Mouse (Mus musculus) liver, embryonic 16.5 days (tissue): ENCODE data around the gene Coa3. TPM values are rescaled to one million over a fixed set of nuclear protein-coding genes. Genes with fewer than 3 reads are reported as not detected.
A peak's percentile ranks its signal among the peaks of the same experiment; 100 is the strongest.

ENCODE experiments used
- ATAC-seq: fragments of 200-750 bp; cut with Nextera tagmentation; 2 replicates; pipeline ENCODE4 v1.8.0; 2017; ENCODE audit warnings: low read depth, mild to moderate bottlenecking, moderate number of reproducible peaks, moderate library complexity
- H3K27ac ChIP-seq: fragments of 300-500 bp; sonication (generic); 2 replicates; pipeline ENCODE4 v1.5.1; 2014; ENCODE audit warnings: mild to moderate bottlenecking, low read length
- H3K27me3 ChIP-seq: fragments of 300-500 bp; sonication (generic); 2 replicates; pipeline ENCODE4 v1.6.1; 2014; ENCODE audit warnings: low read depth, low read length, mixed read lengths; ENCODE audit not compliant: control insufficient read depth, insufficient read depth
- H3K36me3 ChIP-seq: fragments of 300-500 bp; sonication (generic); 2 replicates; pipeline ENCODE4 v1.6.1; 2014; ENCODE audit warnings: mild to moderate bottlenecking; ENCODE audit not compliant: control insufficient read depth, insufficient read depth
- H3K4me1 ChIP-seq: fragments of 300-500 bp; sonication (generic); 2 replicates; pipeline ENCODE4 v1.6.1; 2014; ENCODE audit warnings: low read depth, low read length, mixed read lengths; ENCODE audit not compliant: control insufficient read depth
- H3K4me2 ChIP-seq: fragments of 300-500 bp; sonication (generic); 2 replicates; pipeline ENCODE4 v1.6.1; 2014; ENCODE audit warnings: low read depth, low read length, mixed read lengths
- H3K4me3 ChIP-seq: fragments of 300-500 bp; sonication (generic); 2 replicates; pipeline ENCODE4 v1.5.1; 2014; ENCODE audit warnings: low read depth, mild to moderate bottlenecking, low read length
- H3K9ac ChIP-seq: fragments of 300-500 bp; sonication (generic); 2 replicates; pipeline ENCODE4 v1.6.1; 2014; ENCODE audit warnings: low read depth, low read length
- H3K9me3 ChIP-seq: fragments of 300-500 bp; sonication (generic); replicated peaks from 2 replicates; pipeline ENCODE4 v1.6.1; 2016; ENCODE audit warnings: low read length; ENCODE audit not compliant: control insufficient read depth
- WGBS: fragments of 180-500 bp; shearing (Covaris S2); extraction: QIAGEN DNeasy Blood & Tissue Kit; methylation state at CpG from one replicate; pipeline ENCODE4 v1.1.7; 2014; ENCODE audit not compliant: insufficient replicate concordance; 5-methylcytosine and 5-hydroxymethylcytosine counted together
- polyA plus RNA-seq: library from polyadenylated mRNA; unstranded; fragments of >200 nt; fragmentation: Nextera tagmentation; extraction: Ambion mirVana; gene quantifications from 2 replicates; pipeline ENCODE4 v1.2.1, GENCODE M21; 2015

Gene Coa3
- polyA plus RNA-seq, 1 experiment from 2014 or later, result 77.7 TPM

GRCm38 (mm10) chr11:101260826-101261380 lies 18.0 kb downstream of the Coa3 start:
- Histone ChIP-seq H3K9ac (peak overlapping the region; percentile 88), H3K4me1 (peaks cover 53% of the 10 kb centered on the region), H3K9me3 (no peaks in the 10 kb centered on the region), H3K27me3 (peaks cover 45% of the 10 kb centered on the region), H3K36me3 (no peaks in the 10 kb centered on the region), H3K4me2 (peak overlapping the region; percentile 98), H3K4me3 (peak overlapping the region; percentile 80), H3K27ac (peak overlapping the region; percentile 96)
- under 1% methylated on average over 30 of the region's 30 CpGs for WGBS
- ATAC-seq, result no peak

- Histone ChIP-seq H3K9ac (peak within 1 kb of the TSS; percentile 88), H3K4me2 (peak within 1 kb of the TSS; percentile 98), H3K27me3 (peaks cover 38% of the 10 kb centered on the region), H3K27ac (peak within 1 kb of the TSS; percentile 96), H3K4me3 (peak within 1 kb of the TSS; percentile 80), H3K36me3 (no peaks in the 10 kb centered on the region), H3K4me1 (peaks cover 56% of the 10 kb centered on the region), H3K9me3 (no peaks in the 10 kb centered on the region)
- ATAC-seq, result peak; percentile 92
- 1% methylated on average over 43 of the region's 43 CpGs for WGBS
Measured at GRCm38 (mm10) chr11:101259948-101260825, 18.7 kb downstream of the Coa3 start, which contains the start of gene Wnk4. Wnk4 (plus strand) TSS chr11:101260567.

- H3K27ac ChIP-seq, result peak overlapping the region; percentile 96
- peak overlapping the region; percentile 88 for H3K9ac ChIP-seq
- no peaks in the 10 kb centered on the region for H3K36me3 ChIP-seq
- peak overlapping the region; percentile 98 for H3K4me2 ChIP-seq
- ATAC-seq, result 0 out of 2 replicates have a peak, but pooled peaks have one; percentile 1
- WGBS, result 29% methylated on average over 6 of the region's 6 CpGs
- H3K27me3 ChIP-seq, result peaks cover 30% of the 10 kb centered on the region
- peaks cover 60% of the 10 kb centered on the region for H3K4me1 ChIP-seq
- H3K9me3 ChIP-seq, result no peaks in the 10 kb centered on the region
- peak overlapping the region; percentile 80 for H3K4me3 ChIP-seq
Measured at GRCm38 (mm10) chr11:101259261-101259712, 19.6 kb downstream of the Coa3 start.

GRCm38 (mm10) chr11:101255826-101256775 lies 22.8 kb downstream of the Coa3 start:
- H3K27me3 ChIP-seq, result peaks cover under 1% of the 10 kb centered on the region; the same call in 1 of the 2 replicates
- peak overlapping the region; percentile 45 for H3K27ac ChIP-seq
- ATAC-seq, result no peak
- no peak overlapping the region for H3K4me3 ChIP-seq
- no peaks in the 10 kb centered on the region for H3K9me3 ChIP-seq
- H3K36me3 ChIP-seq, result no peaks in the 10 kb centered on the region
- H3K4me2 ChIP-seq, result no peak overlapping the region
- H3K9ac ChIP-seq, result no peak overlapping the region
- 67% methylated on average over 13 of the region's 13 CpGs for WGBS
- peaks cover 54% of the 10 kb centered on the region for H3K4me1 ChIP-seq

DNA sequence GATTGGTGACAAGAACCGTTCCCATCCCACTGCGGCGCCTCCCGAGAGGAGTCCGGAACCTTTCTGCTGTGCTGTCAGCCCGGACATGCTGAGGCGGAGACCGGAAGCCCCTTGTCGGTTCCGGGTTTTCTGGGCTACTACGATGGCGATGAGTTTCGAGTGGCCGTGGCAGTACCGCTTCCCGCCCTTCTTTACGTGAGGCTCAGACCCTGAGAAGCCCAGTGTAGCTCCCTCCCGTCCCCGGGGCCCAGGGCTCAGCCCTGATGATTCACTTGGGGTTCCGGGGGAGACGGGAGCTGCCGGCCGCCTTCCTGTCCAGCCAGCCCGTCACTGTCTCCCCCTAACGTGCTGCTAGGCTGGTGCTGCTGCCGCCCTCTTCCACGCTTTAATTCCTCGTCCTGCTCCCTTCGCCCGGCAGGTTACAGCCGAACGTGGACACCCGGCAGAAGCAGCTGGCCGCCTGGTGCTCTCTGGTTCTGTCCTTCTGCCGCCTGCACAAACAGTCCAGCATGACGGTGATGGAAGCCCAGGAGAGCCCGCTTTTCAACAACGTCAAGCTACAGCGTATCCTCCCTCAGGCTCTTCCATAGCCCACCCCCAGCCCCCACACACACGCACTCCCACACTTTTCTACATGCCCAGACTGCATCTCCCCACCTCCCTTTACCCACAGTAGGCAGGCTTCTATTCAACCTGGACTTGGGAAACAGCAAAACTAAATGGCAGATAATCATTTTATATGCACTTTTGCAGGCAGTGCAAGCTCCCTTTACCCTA lies 25.1 kb downstream of the Coa3 start, which contains the start of gene Vps25:
Gene Vps25, plus strand, starts transcription at position 95 of the 777 bp plus-strand sequence.
- 0% methylated on average over 40 of the region's 40 CpGs for WGBS
- Histone ChIP-seq H3K9ac (peak within 1 kb of the TSS; percentile 92), H3K36me3 (no peaks in the 10 kb centered on the region), H3K4me2 (peak within 1 kb of the TSS; percentile 80), H3K27ac (peak within 1 kb of the TSS; percentile 88), H3K4me1 (peaks cover 36% of the 10 kb centered on the region), H3K4me3 (peak within 1 kb of the TSS; percentile 84), H3K9me3 (no peaks in the 10 kb centered on the region), H3K27me3 (no peaks in the 10 kb centered on the region)
- peak; percentile 87 for ATAC-seq

- H3K9ac ChIP-seq, result peak overlapping the region; percentile 92
- peak overlapping the region; percentile 80 for H3K4me2 ChIP-seq
- peaks cover 28% of the 10 kb centered on the region for H3K4me1 ChIP-seq
- no peaks in the 10 kb centered on the region for H3K9me3 ChIP-seq
- H3K27ac ChIP-seq, result peak overlapping the region; percentile 88
- WGBS, result 8% methylated on average over 7 of the region's 7 CpGs
- ATAC-seq, result no peak
- H3K27me3 ChIP-seq, result peaks cover 6% of the 10 kb centered on the region
- no peaks in the 10 kb centered on the region for H3K36me3 ChIP-seq
- peak overlapping the region; percentile 84 for H3K4me3 ChIP-seq
Measured at GRCm38 (mm10) chr11:101252941-101253340, 26.0 kb downstream of the Coa3 start.

GRCm38 (mm10) chr11:101251031-101251430 lies 27.9 kb downstream of the Coa3 start:
- H3K27me3 ChIP-seq, result peaks cover 25% of the 10 kb centered on the region
- no peak for ATAC-seq
- peaks cover 22% of the 10 kb centered on the region for H3K4me1 ChIP-seq
- no peaks in the 10 kb centered on the region for H3K9me3 ChIP-seq
- no peak overlapping the region for H3K4me2 ChIP-seq
- no peaks in the 10 kb centered on the region for H3K36me3 ChIP-seq
- 50% methylated on average over 2 of the region's 2 CpGs for WGBS
- H3K4me3 ChIP-seq, result no peak overlapping the region
- no peak overlapping the region for H3K27ac ChIP-seq
- no peak overlapping the region for H3K9ac ChIP-seq
